Mouse (Mus musculus): ENCODE data around the gene Magel2.

DNA sequence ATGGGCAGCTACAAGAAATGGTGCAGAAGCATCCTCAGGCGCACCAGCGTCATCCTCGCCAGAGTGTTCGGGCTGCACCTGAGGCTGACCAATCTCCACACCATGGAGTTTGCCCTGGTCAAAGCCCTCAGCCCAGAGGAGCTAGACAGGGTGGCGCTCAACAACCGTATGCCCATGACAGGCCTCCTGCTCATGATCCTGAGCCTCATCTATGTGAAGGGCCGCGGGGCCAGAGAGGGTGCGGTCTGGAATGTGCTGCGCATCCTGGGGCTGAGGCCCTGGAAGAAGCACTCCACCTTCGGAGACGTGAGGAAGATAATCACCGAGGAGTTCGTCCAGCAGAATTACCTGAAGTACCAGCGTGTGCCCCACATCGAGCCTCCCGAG is 28.0 kb upstream of the Magel2 start:
- no peak for TF ChIP-seq CTCF (IDR thresholded peaks at IDR 0.05; ENCODE audit: low read depth, low read length)
- no peak for TF ChIP-seq POLR2A (IDR thresholded peaks at IDR 0.05; ENCODE audit: extremely low read depth, insufficient read depth, low read length)
